Comparison of ENCODE assay signal across 10 mouse cellular contexts in genomic region chr2:145905156-145905555, GRCm38 (mm10). TPM values are rescaled to one million over a fixed set of nuclear protein-coding genes. Genes with fewer than 3 reads are reported as not detected.
A peak's percentile ranks its signal among the peaks of the same experiment; 100 is the strongest.
DNase-seq lines count a peak whose midpoint lies in the region; ATAC-seq and TF ChIP-seq lines count a peak whose summit lies in the region.
"Had no signal": no experiment of that assay in that cellular context is flagged by ENCODE, and none has a peak within 500 bp of the region (broad histone marks: within the 10 kb centered on the region; RNA-seq: fewer than 3 reads in every experiment).

No protein-coding gene starts in this region.

- H3K9me3 ChIP-seq in lung, embryonic 14.5 days (ENCODE audit: low read depth, low read length) = no peaks in the 10 kb centered on the region
- H3K9me3 ChIP-seq in MEL (replicated peaks; ENCODE audit: insufficient read depth, low read length) = no peaks in the 10 kb centered on the region
- no peaks in the 10 kb centered on the region for H3K9me3 ChIP-seq in intestine, embryonic 15.5 days
- H3K9me3 ChIP-seq: lung, embryonic 15.5 days had no signal

- no peak for TF ChIP-seq CTCF in lung, embryonic 14.5 days (IDR thresholded peaks at IDR 0.05; ENCODE audit: low read depth)
- no peak for TF ChIP-seq CTCF in MEL (IDR thresholded peaks at IDR 0.05 in 2 of 3, conservative IDR thresholded peaks at IDR 0.05 in 1 of 3; ENCODE audit: control insufficient read depth in 1 of 3, insufficient read depth in 1 of 3, low read depth in 2 of 3, low read length in 3 of 3, poor library complexity in 1 of 3, severe bottlenecking in 1 of 3)

- H3K4me1 ChIP-seq in lung, embryonic 14.5 days (ENCODE audit: insufficient read depth) = 0 out of 2 replicates have a peak, but pooled peaks cover 7% of the 10 kb centered on the region
- H3K4me1 ChIP-seq in MEL (ENCODE audit: control insufficient read depth in 1 of 2, insufficient read depth in 2 of 2, low read length in 2 of 2) = peaks cover 2 to 8% of the 10 kb centered on the region in 2 experiments; a peak in 3 of 4 replicates
- H3K4me1 ChIP-seq in intestine, embryonic 15.5 days (replicated peaks) = peaks cover 14% of the 10 kb centered on the region; the same call in 1 of the 2 replicates

- WGBS in lung, embryonic 14.5 days = 75% methylated on average over 6 of the region's 6 CpGs
- 77% methylated on average over 6 of the region's 6 CpGs for WGBS in intestine, embryonic 15.5 days

- DNase-seq in heart, adult 11 months = peak; percentile 83
- no peak for DNase-seq in heart, adult 18-20 months
- DNase-seq in lung, embryonic 14.5 days = no peak
- no peak for DNase-seq in lung, postnatal 4 days
- DNase-seq in MEL (ENCODE audit: low read depth, low spot score) = peak; percentile 24
- DNase-seq in naive thymus-derived CD4-positive, alpha-beta T cell, adult 2 months (ENCODE audit: low read depth) = peak; percentile 45
- DNase-seq in layer of hippocampus, postnatal 36 days = no peak
- DNase-seq: kidney, adult 18-20 months had no signal

- H3K79me2 ChIP-seq in MEL (ENCODE audit: control insufficient read depth, insufficient read depth, low read length, poor library complexity) = peaks cover 38% of the 10 kb centered on the region

- no peak for TF ChIP-seq EP300 in MEL (IDR thresholded peaks at IDR 0.05; ENCODE audit: low read depth in 1 of 2, low read length in 2 of 2)

- no peak for TF ChIP-seq RAD21 in MEL (IDR thresholded peaks at IDR 0.05; ENCODE audit: low read depth, low read length)

- H3K4me2 ChIP-seq in lung, embryonic 14.5 days = peak overlapping the region; percentile 80; the same call in 1 of the 2 replicates
- no peak overlapping the region for H3K4me2 ChIP-seq in intestine, embryonic 15.5 days (replicated peaks)

- H3K27ac ChIP-seq in lung, embryonic 14.5 days (ENCODE audit: low read depth) = no peak overlapping the region
- H3K27ac ChIP-seq in MEL (ENCODE audit: control insufficient read depth, low read depth, low read length) = no peak overlapping the region
- H3K27ac ChIP-seq in intestine, embryonic 15.5 days = no peak overlapping the region
- H3K27ac ChIP-seq: lung, embryonic 15.5 days had no signal

- ATAC-seq in lung, embryonic 14.5 days (ENCODE audit: insufficient read depth) = no peak
- ATAC-seq in intestine, embryonic 15.5 days = no peak

- H3K36me3 ChIP-seq in lung, embryonic 14.5 days (ENCODE audit: insufficient read depth) = peaks cover 32% of the 10 kb centered on the region
- peaks cover 14% of the 10 kb centered on the region in 2 experiments for H3K36me3 ChIP-seq in MEL (ENCODE audit: control insufficient read depth in 1 of 2, insufficient read depth in 2 of 2, low read length in 2 of 2)
- peaks cover 5% of the 10 kb centered on the region; the same call in 1 of the 2 replicates for H3K36me3 ChIP-seq in intestine, embryonic 15.5 days

- no peak for TF ChIP-seq POLR2A in MEL (IDR thresholded peaks at IDR 0.05; ENCODE audit: control insufficient read depth in 1 of 2, insufficient read depth in 1 of 2, low read depth in 1 of 2, low read length in 2 of 2, poor library complexity in 1 of 2)

- no peak overlapping the region for H3K4me3 ChIP-seq in lung, embryonic 14.5 days (ENCODE audit: low read depth, low read length)
- no peak overlapping the region for H3K4me3 ChIP-seq in MEL (ENCODE audit: control insufficient read depth in 1 of 2, insufficient read depth in 1 of 2, low read depth in 2 of 2, low read length in 2 of 2)
- no peak overlapping the region for H3K4me3 ChIP-seq in intestine, embryonic 15.5 days (replicated peaks)

- H3K9ac ChIP-seq in lung, embryonic 14.5 days = no peak overlapping the region; the same call in 1 of the 2 replicates
- H3K9ac ChIP-seq in MEL (ENCODE audit: control insufficient read depth, low read depth, low read length, poor library complexity, severe bottlenecking) = no peak overlapping the region
- H3K9ac ChIP-seq in intestine, embryonic 15.5 days = no peak overlapping the region
- H3K9ac ChIP-seq: lung, embryonic 15.5 days had no signal

- H3K27me3 ChIP-seq in lung, embryonic 14.5 days (ENCODE audit: insufficient read depth, low read length) = no peaks in the 10 kb centered on the region
- no peaks in the 10 kb centered on the region for H3K27me3 ChIP-seq in MEL (ENCODE audit: control insufficient read depth in 1 of 2, insufficient read depth in 2 of 2, low read length in 2 of 2)
- H3K27me3 ChIP-seq in intestine, embryonic 15.5 days (replicated peaks) = no peaks in the 10 kb centered on the region
- H3K27me3 ChIP-seq: lung, embryonic 15.5 days had no signal

TF ChIP-seq in MEL, 35 proteins besides CTCF, POLR2A, EP300 and RAD21:
- TF ChIP-seq RCOR1 (IDR thresholded peaks at IDR 0.05; ENCODE audit: low read depth, low read length) = no peak
- TF ChIP-seq MAZ (IDR thresholded peaks at IDR 0.05; ENCODE audit: low read depth, low read length) = no peak
- no peak for TF ChIP-seq ELF1 (IDR thresholded peaks at IDR 0.05; ENCODE audit: low read depth, low read length)
- TF ChIP-seq CHD2 (IDR thresholded peaks at IDR 0.05; ENCODE audit: low read length) = no peak

RNA-seq across cellular contexts. Expression of gene Naa20, which starts 3.3 kb away (rescaled TPM):
- total RNA-seq in heart, adult 18-20 months (2021) = 10 to 100 TPM; 82.5 to 82.7 TPM
- polyA plus RNA-seq in lung, embryonic 14.5 days (2014; fragmentation: Nextera tagmentation; extraction: Ambion mirVana) = 176 and 188 TPM in 2 replicates
- 84.1 and 88.1 TPM in 2 replicates for total RNA-seq in MEL (2012; rRNA removed)
- polyA plus RNA-seq in MEL (2012; ENCODE audit: insufficient read depth in 1 of 2, insufficient read length in 2 of 2, low read depth in 1 of 2, low replicate concordance in 2 of 2, missing spikeins in 1 of 2) = 10 to 100 TPM in 1 of 2 experiments, not detected in 1; 86.3 TPM
- total RNA-seq in layer of hippocampus, postnatal 36 days (2021) = 10 to 100 TPM; 66.0 to 70.9 TPM
- polyA plus RNA-seq in intestine, embryonic 15.5 days (2015; fragmentation: Nextera tagmentation; extraction: Ambion mirVana) = 145 and 157 TPM in 2 replicates

RNA-seq across cellular contexts. Expression of gene Cfap61, which starts 29.4 kb away (rescaled TPM):
- 1 to 10 TPM in 1 of 2 experiments, under 1 TPM in 1; 0.37 to 1.2 TPM for total RNA-seq in heart, adult 18-20 months (2021)
- 0.11 TPM in 1 of 2 replicates, not detected in the other for polyA plus RNA-seq in lung, embryonic 14.5 days (2014; fragmentation: Nextera tagmentation; extraction: Ambion mirVana)
- not detected in 2 replicates for total RNA-seq in MEL (2012; rRNA removed)
- polyA plus RNA-seq in MEL (2012; ENCODE audit: insufficient read depth in 1 of 2, insufficient read length in 2 of 2, low read depth in 1 of 2, low replicate concordance in 2 of 2, missing spikeins in 1 of 2) = under 1 TPM in 1 of 2 experiments, not detected in 1; 0.13 TPM
- 1 to 10 TPM; 1.7 to 2.0 TPM for total RNA-seq in layer of hippocampus, postnatal 36 days (2021)
- 0.74 and 1.5 TPM in 2 replicates for polyA plus RNA-seq in intestine, embryonic 15.5 days (2015; fragmentation: Nextera tagmentation; extraction: Ambion mirVana)

RNA-seq across cellular contexts. Expression of gene Crnkl1, which starts 29.7 kb away (rescaled TPM):
- total RNA-seq in heart, adult 18-20 months (2021) = 10 to 100 TPM; 18.0 to 19.7 TPM
- 29.3 and 31.3 TPM in 2 replicates for polyA plus RNA-seq in lung, embryonic 14.5 days (2014; fragmentation: Nextera tagmentation; extraction: Ambion mirVana)
- 26.9 and 30.3 TPM in 2 replicates for total RNA-seq in MEL (2012; rRNA removed)
- 100 to 1,000 TPM in 1 of 2 experiments, 10 to 100 TPM in 1; 23.8 to 297 TPM for polyA plus RNA-seq in MEL (2012; ENCODE audit: insufficient read depth in 1 of 2, insufficient read length in 2 of 2, low read depth in 1 of 2, low replicate concordance in 2 of 2, missing spikeins in 1 of 2)
- 10 to 100 TPM; 19.2 to 21.5 TPM for total RNA-seq in layer of hippocampus, postnatal 36 days (2021)
- 17.8 and 20.7 TPM in 2 replicates for polyA plus RNA-seq in intestine, embryonic 15.5 days (2015; fragmentation: Nextera tagmentation; extraction: Ambion mirVana)

Comparison
In these comparisons a context has a peak if more than half of its experiments do, and no peak if none do; other contexts are left out.
1. DNase-seq: peak in heart, adult 11 months (single experiment), MEL (single experiment) and naive thymus-derived CD4-positive, alpha-beta T cell, adult 2 months (single experiment); none in heart, adult 18-20 months (0 of 2), lung, embryonic 14.5 days (single experiment), lung, postnatal 4 days (0 of 2) and layer of hippocampus, postnatal 36 days (0 of 2).